ENCODE assay signal across 8 mouse cellular contexts in genomic region chr11:65820877-65821276, GRCm38 (mm10). TPM values are rescaled to one million over a fixed set of nuclear protein-coding genes. Genes with fewer than 3 reads are reported as not detected.
DNase-seq lines count a peak whose midpoint lies in the region; ATAC-seq and TF ChIP-seq lines count a peak whose summit lies in the region.

No protein-coding gene starts in this region.

- no peaks in the 10 kb centered on the region for H3K27me3 ChIP-seq in lung, embryonic 14.5 days (ENCODE audit: insufficient read depth, low read length)
- H3K27me3 ChIP-seq in thymus, adult 2 months (ENCODE audit: control insufficient read depth, insufficient read depth, low read length) = no peaks in the 10 kb centered on the region

- intact Hi-C loops in heart, postnatal 10 days (cut with DNase I) = loop anchor here (2.0 to 5.0 kb wide), 2 partner anchors 301 to 1050 kb away; no protein-coding TSS in a partner anchor

- H3K9me3 ChIP-seq in lung, embryonic 14.5 days (ENCODE audit: low read depth, low read length) = no peaks in the 10 kb centered on the region

- H3K4me3 ChIP-seq in lung, embryonic 14.5 days (ENCODE audit: low read depth, low read length) = no peak overlapping the region
- no peak overlapping the region for H3K4me3 ChIP-seq in thymus, adult 2 months (ENCODE audit: control insufficient read depth, insufficient read depth, low read length)

- 13% methylated on average over 7 of the region's 7 CpGs for WGBS in lung, embryonic 14.5 days
- 29% methylated on average over 7 of the region's 7 CpGs for WGBS in thymus, adult 2 months

- H3K27ac ChIP-seq in lung, embryonic 14.5 days (ENCODE audit: low read depth) = no peak overlapping the region
- H3K27ac ChIP-seq in thymus, adult 2 months (ENCODE audit: control insufficient read depth, insufficient read depth, low read length) = no peak overlapping the region

- TF ChIP-seq CTCF in lung, embryonic 14.5 days (IDR thresholded peaks at IDR 0.05; ENCODE audit: low read depth) = peak; percentile 84
- no peak for TF ChIP-seq CTCF in thymus, adult 2 months (IDR thresholded peaks at IDR 0.05; ENCODE audit: borderline replicate concordance, control insufficient read depth, extremely low read depth, insufficient read depth, low read length, poor library complexity)

- H3K4me2 ChIP-seq in lung, embryonic 14.5 days = no peak overlapping the region

- peak; percentile 69; the same call in 1 of the 2 replicates for ATAC-seq in lung, embryonic 14.5 days (ENCODE audit: insufficient read depth)

- DNase-seq in gastrocnemius, adult 18-20 months (ENCODE audit: low spot score) = peak; percentile 46
- DNase-seq in gastrocnemius, adult 8-10 months (ENCODE audit: low spot score in 2 of 2) = no peak
- peak; percentile 88 for DNase-seq in embryo, embryonic 10.5 days (ENCODE audit: low spot score)
- DNase-seq in heart, postnatal 10 days = peak; percentile 73 to 83
- peak; percentile 88 to 90 for DNase-seq in kidney, postnatal 4 days
- peak; percentile 92 for DNase-seq in lung, embryonic 14.5 days
- peak; percentile 18 for DNase-seq in ovary, postnatal 10 days (ENCODE audit: low spot score)
- DNase-seq in thymus, adult 2 months = peak; percentile 62

- no peaks in the 10 kb centered on the region for H3K4me1 ChIP-seq in lung, embryonic 14.5 days (ENCODE audit: insufficient read depth)
- H3K4me1 ChIP-seq in thymus, adult 2 months (replicated peaks; ENCODE audit: control insufficient read depth, insufficient read depth, low read length) = no peaks in the 10 kb centered on the region

- peaks cover 39% of the 10 kb centered on the region for H3K36me3 ChIP-seq in lung, embryonic 14.5 days (ENCODE audit: insufficient read depth)
- H3K36me3 ChIP-seq in thymus, adult 2 months (ENCODE audit: control insufficient read depth, insufficient read depth, low read length) = peaks cover 50% of the 10 kb centered on the region

- no peak overlapping the region for H3K9ac ChIP-seq in lung, embryonic 14.5 days

- no peak for TF ChIP-seq POLR2A in thymus, adult 2 months (IDR thresholded peaks at IDR 0.05; ENCODE audit: control insufficient read depth, extremely low read depth, insufficient read depth, low read length, poor library complexity)

RNA-seq across cellular contexts. Expression of gene Zkscan6, which starts 13.9 kb away (rescaled TPM):
- 1 to 10 TPM; 2.2 to 2.3 TPM for total RNA-seq in gastrocnemius, adult 18-20 months (2021)
- 1 to 10 TPM; 1.7 to 2.4 (median 2.2) TPM for total RNA-seq in gastrocnemius, adult 8-10 months (2022)
- 1 to 10 TPM; 5.4 to 7.0 TPM for total RNA-seq in heart, postnatal 10 days (2021)
- polyA plus RNA-seq in lung, embryonic 14.5 days (2014; fragmentation: Nextera tagmentation; extraction: Ambion mirVana) = 10.8 and 13.0 TPM in 2 replicates
- polyA plus RNA-seq in thymus, adult 2 months (2012; rRNA removed) = 7.6 TPM in 2 replicates

RNA-seq across cellular contexts. Expression of gene Map2k4, which starts 32.8 kb away (rescaled TPM):
- total RNA-seq in gastrocnemius, adult 18-20 months (2021) = 10 to 100 TPM; 60.9 to 66.9 TPM
- 10 to 100 TPM; 68.4 to 76.4 (median 71.3) TPM for total RNA-seq in gastrocnemius, adult 8-10 months (2022)
- total RNA-seq in heart, postnatal 10 days (2021) = 10 to 100 TPM; 55.6 to 59.6 TPM
- 71.5 and 74.8 TPM in 2 replicates for polyA plus RNA-seq in lung, embryonic 14.5 days (2014; fragmentation: Nextera tagmentation; extraction: Ambion mirVana)
- polyA plus RNA-seq in thymus, adult 2 months (2012; rRNA removed) = 17.8 and 18.5 TPM in 2 replicates

Comparison
In these comparisons a context has a peak if more than half of its experiments do, and no peak if none do; other contexts are left out.
1. DNase-seq: peak in gastrocnemius, adult 18-20 months (single experiment), embryo, embryonic 10.5 days (single experiment), heart, postnatal 10 days (2 of 2), kidney, postnatal 4 days (2 of 2), lung, embryonic 14.5 days (single experiment), ovary, postnatal 10 days (single experiment) and thymus, adult 2 months (single experiment); none in gastrocnemius, adult 8-10 months (0 of 2).